Mouse (Mus musculus) MEL (cell line): ENCODE results near the gene Gm266. TPM values are rescaled to one million over a fixed set of nuclear protein-coding genes. Genes with fewer than 3 reads are reported as not detected.
"Not testable (repeated sequence)": the region's sequence is repeated elsewhere in the genome, so short reads cannot be mapped to it uniquely, and the experiment has no call there.

Experiments
- DNase-seq: peaks from one replicate; pipeline ENCODE4 v3.0.0; 2011; ENCODE audit warnings: low read depth, low spot score
- H3K27ac ChIP-seq: 2 replicates; pipeline ENCODE4 v1.5.1; 2012; ENCODE audit warnings: low read depth, mild to moderate bottlenecking, control low read depth, low read length, moderate library complexity; ENCODE audit not compliant: control insufficient read depth
- H3K27me3 ChIP-seq, 2 experiments: fragments of 150-350 bp in 1 of 2; sonication (generic) in 1 of 2; 2 replicates each; pipeline ENCODE4 v1.6.1; 2012; ENCODE audit warnings: low read length in 2 of 2, mild to moderate bottlenecking in 2 of 2, improper control_type of control experiment in 1 of 2, moderate library complexity in 1 of 2; ENCODE audit not compliant: insufficient read depth in 2 of 2, control insufficient read depth in 1 of 2
- H3K36me3 ChIP-seq, 2 experiments: 2 replicates each; pipeline ENCODE4 v1.6.1; 2012 to 2014; ENCODE audit warnings: low read length in 2 of 2, improper control_type of control experiment in 1 of 2, inconsistent platforms in 1 of 2, mild to moderate bottlenecking in 1 of 2; ENCODE audit not compliant: insufficient read depth in 2 of 2, control insufficient read depth in 1 of 2
- H3K4me1 ChIP-seq, 2 experiments: fragments of 150-350 bp in 1 of 2; sonication (generic) in 1 of 2; 2 replicates each; pipeline ENCODE4 v1.6.1; 2012; ENCODE audit warnings: low read length in 2 of 2, improper control_type of control experiment in 1 of 2, mild to moderate bottlenecking in 1 of 2; ENCODE audit not compliant: insufficient read depth in 2 of 2, control insufficient read depth in 1 of 2
- H3K4me3 ChIP-seq, 2 experiments: fragments of 150-350 bp in 1 of 2; sonication (generic) in 1 of 2; 2 replicates each; pipeline ENCODE4 v1.5.1; 2012; ENCODE audit warnings: low read depth in 2 of 2, low read length in 2 of 2, mild to moderate bottlenecking in 2 of 2, moderate library complexity in 2 of 2, control low read depth in 1 of 2, improper control_type of control experiment in 1 of 2; ENCODE audit not compliant: control insufficient read depth in 1 of 2, insufficient read depth in 1 of 2
- H3K79me2 ChIP-seq: 2 replicates; pipeline ENCODE4 v1.6.1; 2012; ENCODE audit warnings: mild to moderate bottlenecking, low read length, moderate library complexity; ENCODE audit not compliant: control insufficient read depth, poor library complexity, insufficient read depth
- H3K9ac ChIP-seq: 2 replicates; pipeline ENCODE4 v1.6.1; 2012; ENCODE audit warnings: low read depth, mild to moderate bottlenecking, control low read depth, low read length, moderate library complexity; ENCODE audit not compliant: control insufficient read depth, poor library complexity, severe bottlenecking
- H3K9me3 ChIP-seq: fragments of 150-350 bp; sonication (generic); replicated peaks from 2 replicates; pipeline ENCODE4 v1.6.1; 2012; ENCODE audit warnings: mild to moderate bottlenecking, low read length, improper control_type of control experiment, moderate library complexity; ENCODE audit not compliant: insufficient read depth
- BHLHE40 ChIP-seq: IDR thresholded peaks from 2 replicates; pipeline ENCODE4 v1.6.1; 2012; ENCODE audit warnings: low read depth, mild to moderate bottlenecking, inconsistent platforms, low read length, improper control_type of control experiment, borderline replicate concordance
- E2F4 ChIP-seq: IDR thresholded peaks from 2 replicates; pipeline ENCODE4 v1.6.1; 2011; ENCODE audit warnings: low read depth, low read length, improper control_type of control experiment, borderline replicate concordance
- EP300 ChIP-seq, 2 experiments: IDR thresholded peaks; 2 replicates each; pipeline ENCODE4 v1.6.1; 2011; ENCODE audit warnings: improper control_type of control experiment in 2 of 2, low read length in 2 of 2, low read depth in 1 of 2, mild to moderate bottlenecking in 1 of 2
- ETS1 ChIP-seq: IDR thresholded peaks from 2 replicates; pipeline ENCODE4 v1.6.1; 2012; ENCODE audit warnings: low read depth, mild to moderate bottlenecking, inconsistent platforms, low read length, improper control_type of control experiment, moderate library complexity
- GATA1 ChIP-seq: IDR thresholded peaks from 2 replicates; pipeline ENCODE4 v1.6.1; 2011; ENCODE audit warnings: low read depth, low read length, improper control_type of control experiment
- JUND ChIP-seq: IDR thresholded peaks from 2 replicates; pipeline ENCODE4 v1.6.1; 2011; ENCODE audit warnings: low read depth, mild to moderate bottlenecking, improper control_type of control experiment, low read length
- MAFK ChIP-seq: IDR thresholded peaks from 2 replicates; pipeline ENCODE4 v1.6.1; 2011; ENCODE audit warnings: low read depth, mild to moderate bottlenecking, low read length, improper control_type of control experiment, borderline replicate concordance
- MAX ChIP-seq: IDR thresholded peaks from 2 replicates; pipeline ENCODE4 v1.6.1; 2011; ENCODE audit warnings: low read length, improper control_type of control experiment
- MAZ ChIP-seq: IDR thresholded peaks from 2 replicates; pipeline ENCODE4 v1.6.1; 2012; ENCODE audit warnings: low read depth, mild to moderate bottlenecking, inconsistent platforms, low read length, improper control_type of control experiment
- MYB ChIP-seq: IDR thresholded peaks from 2 replicates; pipeline ENCODE4 v1.6.1; 2011; ENCODE audit warnings: mild to moderate bottlenecking, low read depth, low read length, improper control_type of control experiment
- NELFE ChIP-seq: IDR thresholded peaks from 2 replicates; pipeline ENCODE4 v1.6.1; 2011; ENCODE audit warnings: low read depth, low read length, improper control_type of control experiment
- POLR2AphosphoS2 ChIP-seq: IDR thresholded peaks from 2 replicates; pipeline ENCODE4 v1.6.1; 2011; ENCODE audit warnings: low read length, improper control_type of control experiment
- USF1 ChIP-seq: IDR thresholded peaks from 2 replicates; pipeline ENCODE4 v1.6.1; 2014; ENCODE audit warnings: low read depth, mild to moderate bottlenecking, inconsistent platforms, low read length, improper control_type of control experiment, moderate library complexity
- USF2 ChIP-seq, 2 experiments: IDR thresholded peaks; 2 replicates each; pipeline ENCODE4 v1.6.1; 2011 to 2012; ENCODE audit warnings: improper control_type of control experiment in 2 of 2, low read length in 2 of 2, borderline replicate concordance in 1 of 2, inconsistent platforms in 1 of 2, low read depth in 1 of 2, mild to moderate bottlenecking in 1 of 2; ENCODE audit not compliant: insufficient read depth in 1 of 2
- polyA plus RNA-seq, 2 experiments: library from polyadenylated mRNA; stranded (reverse) in 1 of 2; unstranded in 1 of 2; fragments of >175 nt in 1 of 2; fragments of >200 nt in 1 of 2; gene quantifications; 2 replicates each; pipeline versions ENCODE4 v1.2.1 to v1.2.4; 2012; ENCODE audit warnings: low replicate concordance in 2 of 2, low read depth in 1 of 2; ENCODE audit not compliant: insufficient read length in 2 of 2, insufficient read depth in 1 of 2, missing spikeins in 1 of 2
- total RNA-seq: library from RNA; depleted of rRNA; stranded (reverse); fragments of 300-350 nt; gene quantifications from 2 replicates; pipeline ENCODE4 v1.2.3, GENCODE M21; 2012

The Gm266 gene
- total and polyA plus RNA-seq, 3 experiments, result not detected

DNA sequence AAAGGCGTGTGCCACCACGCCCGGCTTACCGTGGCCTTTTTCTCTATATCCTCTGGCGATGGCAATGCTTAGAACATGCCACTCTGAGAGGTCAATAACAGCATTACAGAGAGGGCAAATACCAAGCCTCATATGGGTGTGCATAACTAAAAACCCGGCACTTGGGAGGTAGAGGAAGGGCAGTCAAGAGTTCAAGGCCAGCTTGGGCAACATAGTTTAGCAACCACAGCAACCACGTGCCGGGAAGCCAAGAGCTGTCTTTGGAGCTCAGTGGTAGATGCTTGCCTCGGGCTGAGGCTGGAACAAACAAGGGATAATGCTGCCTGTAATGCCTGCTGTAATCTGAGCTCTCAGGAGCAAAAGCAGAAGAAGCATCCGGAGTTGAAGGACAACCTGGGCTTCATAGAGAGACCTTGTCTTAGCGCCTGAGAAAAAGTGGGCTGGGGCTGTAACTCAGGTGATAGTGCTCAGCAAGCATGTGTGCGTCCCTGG is 27.0 kb upstream of the Gm266 start:
- Histone ChIP-seq H3K36me3 (peaks cover 0 to 11% of the 10 kb centered on the region in 2 experiments; a peak in 2 of 4 replicates), H3K79me2 (no peaks in the 10 kb centered on the region), H3K4me1 (peaks cover 7 to 16% of the 10 kb centered on the region in 2 experiments; a peak in 3 of 4 replicates), H3K27me3 (peaks cover 0 to 2% of the 10 kb centered on the region in 2 experiments; a peak in 1 of 4 replicates), H3K27ac (no peak overlapping the region), H3K9me3 (no peaks in the 10 kb centered on the region), H3K4me3 (no peak overlapping the region), H3K9ac (no peak overlapping the region)
- TF ChIP-seq NELFE, result no peak
- no peak for TF ChIP-seq BHLHE40
- TF ChIP-seq E2F4, result no peak
- TF ChIP-seq POLR2AphosphoS2, result no peak
- no peak for TF ChIP-seq EP300 (IDR thresholded peaks at IDR 0.05; ENCODE audit: low read depth in 1 of 2, low read length in 2 of 2)
- TF ChIP-seq ETS1, result no peak
- no peak for TF ChIP-seq GATA1
- no peak for TF ChIP-seq MAZ
- no peak for TF ChIP-seq USF1
- no peak for DNase-seq

DNA sequence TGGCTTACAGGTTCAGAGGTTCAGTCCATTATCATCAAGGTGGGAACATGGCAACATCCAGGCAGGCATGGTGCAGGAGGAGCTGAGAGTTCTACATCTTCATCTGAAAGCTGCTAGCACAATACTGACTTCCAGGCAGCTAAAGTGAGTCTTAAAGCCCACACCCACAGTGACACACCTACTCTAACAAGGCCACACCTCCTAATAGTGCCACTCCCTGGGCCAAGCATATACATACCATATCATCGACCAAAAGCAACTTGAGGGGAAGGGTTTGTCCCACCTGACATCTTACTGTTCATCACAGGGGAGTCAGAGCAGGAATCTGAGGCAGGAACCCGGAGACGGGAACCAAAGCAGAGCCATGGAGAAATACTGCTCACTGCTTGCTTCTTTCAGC is 22.8 kb upstream of the Gm266 start:
- H3K27ac ChIP-seq, result not testable (repeated sequence)

DNA sequence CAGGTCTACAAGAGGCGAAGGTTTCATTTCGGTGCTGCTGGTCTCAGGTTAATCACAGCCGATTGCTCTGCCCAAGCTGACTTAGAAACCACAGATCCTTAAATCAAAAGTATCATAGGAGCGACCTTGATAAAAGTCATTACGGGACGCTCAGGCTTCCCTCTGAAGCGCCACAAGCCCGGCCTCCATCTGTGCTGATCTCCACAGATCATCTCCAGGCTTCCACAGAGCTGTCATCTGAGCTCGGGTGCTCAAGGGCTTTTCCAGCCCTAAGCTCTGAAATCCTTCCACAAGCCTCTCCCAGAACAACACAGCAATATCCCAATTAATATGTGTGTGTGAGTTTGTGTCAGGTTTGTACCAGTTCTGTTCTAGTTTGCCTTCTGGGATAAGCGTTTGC is 22.3 kb upstream of the Gm266 start:
- no peak for TF ChIP-seq MYB
- TF ChIP-seq JUND, result no peak
- TF ChIP-seq BHLHE40, result no peak
- no peak for TF ChIP-seq USF2 (IDR thresholded peaks at IDR 0.05; ENCODE audit: borderline replicate concordance in 1 of 2, insufficient read depth in 1 of 2, low read depth in 1 of 2, low read length in 2 of 2)
- TF ChIP-seq MAX, result no peak
- TF ChIP-seq MAFK, result no peak
- Histone ChIP-seq H3K27ac (no peak overlapping the region), H3K4me3 (no peak overlapping the region), H3K79me2 (no peaks in the 10 kb centered on the region), H3K9me3 (no peaks in the 10 kb centered on the region), H3K9ac (no peak overlapping the region), H3K4me1 (no peaks in the 10 kb centered on the region), H3K27me3 (peaks cover 0 to 2% of the 10 kb centered on the region in 2 experiments; a peak in 2 of 4 replicates), H3K36me3 (no peaks in the 10 kb centered on the region)
- no peak for DNase-seq

More for the DNA sequence above, 22.8 kb upstream of the Gm266 start:
- not testable (repeated sequence) for H3K79me2 ChIP-seq, H3K9ac ChIP-seq, H3K9me3 ChIP-seq, H3K27me3 ChIP-seq, H3K4me3 ChIP-seq, H3K36me3 ChIP-seq, H3K4me1 ChIP-seq, DNase-seq
